Mouse (Mus musculus): ENCODE results near the gene Trmu. TPM values are rescaled to one million over a fixed set of nuclear protein-coding genes. Genes with fewer than 3 reads are reported as not detected.

Trmu gene
- polyA plus RNA-seq, 1 experiment from 2014 or later, result 45.8 TPM

DNA sequence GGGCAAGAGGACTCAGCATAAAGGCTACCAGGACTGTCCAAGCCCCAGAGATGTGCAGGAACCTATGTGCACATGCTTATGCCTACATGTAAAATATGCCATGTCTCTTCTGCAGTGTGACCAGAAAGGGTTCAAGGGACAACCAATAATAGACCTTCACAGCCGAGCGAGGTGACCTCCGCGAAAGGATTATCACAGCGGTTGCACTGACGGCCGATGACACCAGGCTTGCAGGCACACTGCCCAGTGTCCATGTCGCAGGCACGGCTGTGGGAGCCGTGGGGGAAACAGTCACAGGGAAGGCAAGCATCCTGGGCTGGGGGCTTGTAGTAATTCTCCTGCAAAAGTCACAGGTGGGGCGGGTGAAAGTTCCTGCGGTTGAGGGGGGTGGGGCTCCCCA is 49.0 kb downstream of the Trmu start:
- H3K36me3 ChIP-seq, result 0 out of 2 replicates have a peak, but pooled peaks cover 5% of the 10 kb centered on the region

GRCm38 (mm10) chr15:85935627-85936049 is 56.5 kb downstream of the Trmu start:
- Histone ChIP-seq H3K27me3 (no peaks in the 10 kb centered on the region), H3K9ac (no peak overlapping the region), H3K36me3 (0 out of 2 replicates have a peak, but pooled peaks cover 6% of the 10 kb centered on the region), H3K4me1 (replicated peaks) (0 out of 2 replicates have a peak, but pooled peaks cover 2% of the 10 kb centered on the region), H3K27ac (replicated peaks) (no peak overlapping the region), H3K9me3 (no peaks in the 10 kb centered on the region), H3K4me2 (no peak overlapping the region), H3K4me3 (no peak overlapping the region)
- ATAC-seq (ENCODE audit: low read depth), result no peak
- 37% methylated on average over 5 of the region's 5 CpGs for WGBS

More for the DNA sequence above, 49.0 kb downstream of the Trmu start:
- no peak for ATAC-seq (ENCODE audit: low read depth)
- Histone ChIP-seq H3K9me3 (no peaks in the 10 kb centered on the region), H3K27ac (replicated peaks) (no peak overlapping the region), H3K4me2 (no peak overlapping the region), H3K4me1 (replicated peaks) (no peaks in the 10 kb centered on the region), H3K27me3 (no peaks in the 10 kb centered on the region), H3K9ac (no peak overlapping the region), H3K4me3 (no peak overlapping the region)
- WGBS, result 89% methylated on average over 12 of the region's 12 CpGs

Other genes with a start within 250 kb of the Trmu start
- gene Ppara, start 144.3 kb upstream of the Trmu start, polyA plus RNA-seq (2015; fragmentation: Nextera tagmentation; extraction: Ambion mirVana), result 1.0 and 2.0 TPM in 2 replicates
- gene Cdpf1, start 67.6 kb upstream of the Trmu start, polyA plus RNA-seq (2015; fragmentation: Nextera tagmentation; extraction: Ambion mirVana), result 18.4 and 21.0 TPM in 2 replicates
- 0.03 and 0.17 TPM in 2 replicates for gene Pkdrej, start 57.6 kb upstream of the Trmu start, polyA plus RNA-seq (2015; fragmentation: Nextera tagmentation; extraction: Ambion mirVana)
- 3.9 and 4.3 TPM in 2 replicates for gene Ttc38, start 47.0 kb upstream of the Trmu start, polyA plus RNA-seq (2015; fragmentation: Nextera tagmentation; extraction: Ambion mirVana)
- gene Gtse1, start 19.6 kb upstream of the Trmu start, polyA plus RNA-seq (2015; fragmentation: Nextera tagmentation; extraction: Ambion mirVana), result 5.0 and 5.6 TPM in 2 replicates
- 1.8 TPM in 2 replicates for gene Celsr1, start 154.5 kb downstream of the Trmu start, polyA plus RNA-seq (2015; fragmentation: Nextera tagmentation; extraction: Ambion mirVana)
- gene Gramd4, start 178.4 kb downstream of the Trmu start, polyA plus RNA-seq (2015; fragmentation: Nextera tagmentation; extraction: Ambion mirVana), result 32.5 TPM in 2 replicates

Measured in neural tube, embryonic 13.5 days (tissue).